Mouse (Mus musculus): ENCODE measurements around the gene Abca13.

GRCm38 (mm10) chr11:9285204-9285603 is 93.5 kb downstream of the Abca13 start:
- TF ChIP-seq CTCF (IDR thresholded peaks at IDR 0.05; ENCODE audit: low read depth, low read length) (no peak), POLR2A (IDR thresholded peaks at IDR 0.05; ENCODE audit: extremely low read depth, insufficient read depth, low read length) (no peak)
